Mouse (Mus musculus) kidney, embryonic 16.5 days (tissue): ENCODE results near the gene Gpr153. TPM values are rescaled to one million over a fixed set of nuclear protein-coding genes. Genes with fewer than 3 reads are reported as not detected.

Experiments used
- ATAC-seq: fragments of 200-750 bp; cut with Nextera tagmentation; 2 replicates; pipeline ENCODE4 v1.8.0; 2017; ENCODE audit warnings: moderate TSS enrichment; ENCODE audit not compliant: low FRiP score, low TSS enrichment
- H3K27ac ChIP-seq: fragments of 300-500 bp; sonication (generic); 2 replicates; pipeline ENCODE4 v1.5.1; 2014; ENCODE audit warnings: low read length
- H3K27me3 ChIP-seq: fragments of 300-500 bp; sonication (generic); 2 replicates; pipeline ENCODE4 v1.6.1; 2014; ENCODE audit warnings: low read length, control low read depth, mixed read lengths; ENCODE audit not compliant: insufficient read depth
- H3K36me3 ChIP-seq: fragments of 300-500 bp; sonication (generic); 2 replicates; pipeline ENCODE4 v1.6.1; 2014; ENCODE audit warnings: low read length, control low read depth, mixed read lengths; ENCODE audit not compliant: insufficient read depth
- H3K4me1 ChIP-seq: fragments of 300-500 bp; sonication (generic); 2 replicates; pipeline ENCODE4 v1.6.1; 2014; ENCODE audit warnings: low read length, control low read depth, mixed read lengths; ENCODE audit not compliant: insufficient read depth
- H3K4me2 ChIP-seq: fragments of 300-500 bp; sonication (generic); replicated peaks from 2 replicates; pipeline ENCODE4 v1.6.1; 2014; ENCODE audit warnings: low read depth, low read length
- H3K4me3 ChIP-seq: fragments of 300-500 bp; sonication (generic); 2 replicates; pipeline ENCODE4 v1.5.1; 2014; ENCODE audit warnings: mild to moderate bottlenecking, low read length
- H3K9ac ChIP-seq: fragments of 300-500 bp; sonication (generic); replicated peaks from 2 replicates; pipeline ENCODE4 v1.6.1; 2014; ENCODE audit warnings: low read length
- H3K9me3 ChIP-seq: fragments of 300-500 bp; sonication (generic); 2 replicates; pipeline ENCODE4 v1.6.1; 2016; ENCODE audit warnings: low read length, control low read depth
- whole genome bisulfite sequencing: fragments of 180-500 bp; shearing (Covaris S2); extraction: QIAGEN DNeasy Blood & Tissue Kit; methylation state at CpG from one replicate; pipeline ENCODE4 v1.1.7; 2014; 5-methylcytosine and 5-hydroxymethylcytosine counted together
- polyA plus RNA-seq: library from polyadenylated mRNA; unstranded; fragments of >200 nt; fragmentation: Nextera tagmentation; extraction: Ambion mirVana; gene quantifications from 2 replicates; pipeline ENCODE4 v1.2.1, GENCODE M21; 2015

The Gpr153 gene
- polyA plus RNA-seq, 1 experiment from 2014 or later, result 6.2 TPM

DNA sequence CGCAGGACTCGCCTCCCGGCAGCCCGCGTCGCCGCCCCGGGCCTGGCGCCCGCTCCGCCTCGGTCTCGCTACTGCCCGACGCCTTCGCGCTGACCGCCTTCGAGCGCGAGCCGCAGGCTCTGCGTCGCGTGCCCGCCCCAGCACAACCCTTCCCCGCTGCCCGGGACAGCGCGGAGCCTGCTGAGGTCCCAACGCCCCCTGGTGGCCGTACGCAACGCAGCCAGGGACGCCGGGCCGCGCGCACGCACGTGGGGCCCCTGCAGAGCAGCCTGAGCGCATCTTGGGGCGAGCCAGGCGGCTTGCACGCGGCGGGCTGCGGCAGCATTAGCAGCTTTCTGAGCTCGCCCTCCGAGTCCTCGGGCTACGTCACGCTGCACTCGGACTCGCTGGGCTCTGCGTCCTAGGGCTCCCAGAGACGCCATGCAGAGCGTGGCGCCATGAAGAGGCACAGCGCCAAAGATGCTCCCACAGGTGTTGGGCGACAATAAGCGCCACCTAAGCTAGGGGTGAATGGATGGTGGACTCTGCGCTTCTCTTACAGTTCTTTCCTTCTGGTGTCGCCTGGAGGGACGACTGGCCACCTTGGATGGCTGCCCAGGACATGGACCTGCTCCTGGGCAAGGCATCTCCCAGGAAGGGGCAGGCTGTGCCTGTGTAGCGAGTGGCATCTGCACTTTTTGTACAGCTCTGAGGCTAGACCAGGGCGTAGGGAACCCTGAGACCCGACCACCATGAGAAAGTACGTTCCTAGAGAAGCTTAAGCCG is 9.3 kb downstream of the Gpr153 start:
- Histone ChIP-seq H3K36me3 (0 out of 2 replicates have a peak, but pooled peaks cover 2% of the 10 kb centered on the region), H3K9ac (0 out of 2 replicates have a peak overlapping the region, but pooled peaks have one; percentile 46), H3K27ac (no peak overlapping the region), H3K27me3 (peaks cover 77% of the 10 kb centered on the region), H3K4me1 (peaks cover 19% of the 10 kb centered on the region), H3K4me3 (peak overlapping the region; percentile 35), H3K4me2 (peak overlapping the region; percentile 55), H3K9me3 (no peaks in the 10 kb centered on the region)
- WGBS, result 7% methylated on average over 68 of the region's 70 CpGs
- ATAC-seq, result peak; percentile 85

DNA sequence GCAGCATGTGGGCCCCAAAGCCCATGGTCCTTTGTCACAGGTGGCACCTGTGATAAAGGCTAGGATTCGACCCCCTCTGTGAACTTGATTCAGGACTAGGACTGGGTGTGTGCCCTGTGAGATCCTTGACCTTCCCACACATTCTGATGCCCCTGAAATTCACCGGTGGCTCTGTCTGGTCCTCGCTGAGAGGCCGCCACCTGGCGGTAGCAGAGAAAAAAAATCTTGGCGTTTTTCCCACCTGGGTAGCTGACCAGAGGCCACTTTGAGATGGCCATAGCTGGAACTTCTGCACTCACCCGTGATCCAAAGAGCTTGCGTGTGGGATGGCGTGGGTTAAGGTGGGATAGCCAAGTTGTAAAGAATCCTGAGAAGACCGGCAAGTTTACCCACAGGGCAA is 11.5 kb downstream of the Gpr153 start:
- no peak overlapping the region for H3K4me3 ChIP-seq
- H3K36me3 ChIP-seq, result 0 out of 2 replicates have a peak, but pooled peaks cover 2% of the 10 kb centered on the region
- WGBS, result 4% methylated on average over 10 of the region's 10 CpGs
- no peaks in the 10 kb centered on the region for H3K9me3 ChIP-seq
- H3K4me1 ChIP-seq, result peaks cover 25% of the 10 kb centered on the region
- H3K27ac ChIP-seq, result no peak overlapping the region
- ATAC-seq, result no peak
- H3K27me3 ChIP-seq, result peaks cover 90% of the 10 kb centered on the region
- no peak overlapping the region for H3K9ac ChIP-seq
- H3K4me2 ChIP-seq, result no peak overlapping the region

- 2% methylated on average over 32 of the region's 32 CpGs for WGBS
- Histone ChIP-seq H3K9ac (no peak overlapping the region), H3K27ac (no peak overlapping the region), H3K4me2 (peak overlapping the region; percentile 16; the same call in 1 of the 2 replicates), H3K27me3 (peaks cover 91% of the 10 kb centered on the region), H3K9me3 (no peaks in the 10 kb centered on the region), H3K4me3 (peak overlapping the region; percentile 1; the same call in 1 of the 2 replicates), H3K4me1 (peaks cover 28% of the 10 kb centered on the region), H3K36me3 (0 out of 2 replicates have a peak, but pooled peaks cover under 1% of the 10 kb centered on the region)
- ATAC-seq, result no peak
These were observed 12.2 kb downstream of the Gpr153 start for GRCm38 (mm10) chr4:152286183-152286582.

GRCm38 (mm10) chr4:152286887-152287286 is 12.9 kb downstream of the Gpr153 start:
- 4% methylated on average over 26 of the region's 26 CpGs for WGBS
- Histone ChIP-seq H3K4me2 (no peak overlapping the region), H3K4me1 (peaks cover 28% of the 10 kb centered on the region), H3K36me3 (no peaks in the 10 kb centered on the region), H3K9ac (no peak overlapping the region), H3K4me3 (no peak overlapping the region), H3K27me3 (peaks cover 91% of the 10 kb centered on the region), H3K9me3 (no peaks in the 10 kb centered on the region), H3K27ac (no peak overlapping the region)
- ATAC-seq, result 0 out of 2 replicates have a peak, but pooled peaks have one; percentile 13

DNA sequence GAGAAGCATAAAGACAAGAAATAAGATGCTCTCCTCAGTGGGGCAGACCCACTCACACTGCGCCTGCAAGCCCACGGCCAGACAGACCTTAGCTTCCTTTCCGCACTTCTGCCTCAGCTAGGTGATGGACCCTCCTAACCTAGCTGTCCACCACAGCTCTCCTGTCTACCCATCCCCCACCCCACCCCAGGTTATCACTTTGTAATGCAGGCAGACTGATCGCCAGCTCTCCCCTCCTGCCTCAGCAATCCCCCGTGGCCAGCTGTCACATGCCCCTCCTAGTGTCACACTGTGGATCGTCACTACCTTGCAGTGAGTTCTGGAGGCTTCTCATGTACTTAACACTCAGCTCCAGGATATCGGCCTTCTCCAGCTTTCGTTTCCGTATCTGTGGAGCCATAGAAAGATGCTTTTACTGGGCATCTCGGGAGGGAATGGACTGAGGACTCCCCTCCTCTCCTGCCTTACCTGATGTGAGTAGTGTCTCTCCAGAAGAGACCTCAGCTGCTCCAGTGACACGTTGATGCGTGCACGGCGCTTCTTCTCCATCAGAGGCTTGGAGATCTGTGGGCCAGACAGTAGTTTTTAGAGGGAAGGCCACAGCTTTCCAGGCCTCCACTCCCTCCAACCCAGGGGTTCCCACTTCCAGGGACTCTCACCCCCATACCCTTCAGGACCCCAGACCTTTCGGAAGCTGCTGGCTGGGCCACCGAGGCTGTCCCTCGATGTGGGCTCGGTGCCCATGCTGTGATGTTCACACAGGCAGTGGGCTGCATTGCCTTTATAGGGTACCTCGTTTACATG is 13.5 kb downstream of the Gpr153 start:
- H3K4me1 ChIP-seq, result peaks cover 28% of the 10 kb centered on the region
- no peaks in the 10 kb centered on the region for H3K36me3 ChIP-seq
- no peak overlapping the region for H3K27ac ChIP-seq
- ATAC-seq, result no peak
- H3K9me3 ChIP-seq, result no peaks in the 10 kb centered on the region
- no peak overlapping the region for H3K4me2 ChIP-seq
- peaks cover 90% of the 10 kb centered on the region for H3K27me3 ChIP-seq
- 9% methylated on average over 19 of the region's 19 CpGs for WGBS
- no peak overlapping the region for H3K9ac ChIP-seq
- no peak overlapping the region for H3K4me3 ChIP-seq

DNA sequence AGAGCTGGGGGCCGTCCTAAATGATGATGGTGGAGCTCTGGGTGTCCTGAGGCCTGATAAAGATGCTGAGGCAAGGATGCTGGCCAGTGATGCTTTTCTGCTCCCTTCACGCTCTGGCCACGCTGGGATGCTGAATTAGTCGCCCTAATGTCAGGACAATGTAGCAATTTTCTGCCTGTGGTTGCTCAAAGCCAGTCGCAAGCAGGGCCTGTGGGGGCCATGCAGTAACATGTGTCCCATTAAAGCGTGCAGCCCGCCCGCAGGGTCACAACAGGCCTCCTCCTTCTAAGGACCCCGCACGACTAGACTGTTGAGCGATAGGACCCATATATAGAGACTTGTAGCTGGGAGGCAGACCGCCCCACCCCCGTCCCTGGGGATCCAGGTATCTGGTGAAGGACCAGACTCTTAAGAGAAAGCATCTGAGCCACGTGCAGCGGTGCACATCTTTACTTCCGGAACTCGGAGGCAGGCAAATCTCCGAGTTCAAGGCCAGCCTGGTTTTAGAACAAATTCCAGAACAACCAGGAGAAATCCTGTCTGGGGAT is 14.4 kb downstream of the Gpr153 start:
- H3K36me3 ChIP-seq, result no peaks in the 10 kb centered on the region
- peaks cover 91% of the 10 kb centered on the region for H3K27me3 ChIP-seq
- H3K4me2 ChIP-seq, result no peak overlapping the region
- no peak for ATAC-seq
- H3K4me1 ChIP-seq, result peaks cover 19% of the 10 kb centered on the region; the same call in 1 of the 2 replicates
- WGBS, result 38% methylated on average over 18 of the region's 18 CpGs
- H3K27ac ChIP-seq, result no peak overlapping the region
- no peak overlapping the region for H3K9ac ChIP-seq
- H3K9me3 ChIP-seq, result no peaks in the 10 kb centered on the region
- no peak overlapping the region for H3K4me3 ChIP-seq

GRCm38 (mm10) chr4:152290385-152290784 is 16.4 kb downstream of the Gpr153 start:
- H3K9ac ChIP-seq, result 0 out of 2 replicates have a peak overlapping the region, but pooled peaks have one; percentile 38
- peaks cover 75% of the 10 kb centered on the region for H3K27me3 ChIP-seq
- H3K4me2 ChIP-seq, result peak overlapping the region; percentile 42
- H3K36me3 ChIP-seq, result no peaks in the 10 kb centered on the region
- peak overlapping the region; percentile 28 for H3K4me3 ChIP-seq
- no peak for ATAC-seq
- no peak overlapping the region for H3K27ac ChIP-seq
- peaks cover 21% of the 10 kb centered on the region; the same call in 1 of the 2 replicates for H3K4me1 ChIP-seq
- WGBS, result under 1% methylated on average over 39 of the region's 39 CpGs
- H3K9me3 ChIP-seq, result no peaks in the 10 kb centered on the region

- peak overlapping the region; percentile 28; the same call in 1 of the 2 replicates for H3K4me3 ChIP-seq
- no peak for ATAC-seq
- H3K9me3 ChIP-seq, result no peaks in the 10 kb centered on the region
- H3K4me2 ChIP-seq, result no peak overlapping the region
- H3K27me3 ChIP-seq, result peaks cover 70% of the 10 kb centered on the region
- H3K27ac ChIP-seq, result no peak overlapping the region
- peaks cover 26% of the 10 kb centered on the region; the same call in 1 of the 2 replicates for H3K4me1 ChIP-seq
- 21% methylated on average over 11 of the region's 11 CpGs for WGBS
- no peak overlapping the region for H3K9ac ChIP-seq
- H3K36me3 ChIP-seq, result no peaks in the 10 kb centered on the region
These were observed 17.0 kb downstream of the Gpr153 start for GRCm38 (mm10) chr4:152290991-152291390.

- Histone ChIP-seq H3K9ac (no peak within 1 kb of the TSS), H3K4me1 (peaks cover 20% of the 10 kb centered on the region; the same call in 1 of the 2 replicates), H3K9me3 (no peaks in the 10 kb centered on the region), H3K36me3 (no peaks in the 10 kb centered on the region), H3K4me3 (peak within 1 kb of the TSS; percentile 28), H3K27ac (no peak within 1 kb of the TSS), H3K27me3 (peaks cover 65% of the 10 kb centered on the region), H3K4me2 (peak within 1 kb of the TSS; percentile 42)
- no peak for ATAC-seq
- WGBS, result 36% methylated on average over 6 of the region's 6 CpGs
These were observed 17.5 kb downstream of the Gpr153 start, which contains the start of gene Hes3 for GRCm38 (mm10) chr4:152291562-152291961. Hes3 (minus strand) TSS chr4:152291662.
